Mouse (Mus musculus): Measurements from ENCODE around the gene Ypel4.

GRCm38 (mm10) chr2:84741841-84742450, 8.1 kb downstream of the Ypel4 start:
- no peak for TF ChIP-seq CTCF (IDR thresholded peaks at IDR 0.05; ENCODE audit: control insufficient read depth, insufficient read depth, insufficient read length)
- no peak for TF ChIP-seq CEBPB (IDR thresholded peaks at IDR 0.05; ENCODE audit: low read depth)
- no peak for TF ChIP-seq MYOD1 (IDR thresholded peaks at IDR 0.05; ENCODE audit: control insufficient read depth, insufficient read length, low read depth)
